Mouse (Mus musculus): ENCODE results near the gene Rab23. TPM values are rescaled to one million over a fixed set of nuclear protein-coding genes. Genes with fewer than 3 reads are reported as not detected.
A peak's percentile ranks its signal among the peaks of the same experiment; 100 is the strongest.

Rab23 gene
- 1 to 10 TPM; 4.1 to 5.9 TPM for total RNA-seq (2021)
- long read RNA-seq, experiment 1, full-length matches to known transcripts = 8 of 10 reads
- long read RNA-seq, experiment 1, partial matches to known transcripts = 0 of 10 reads
- long read RNA-seq, experiment 1, other reads (novel, unspliced or antisense) = 2 of 10 reads
- long read RNA-seq, experiment 2, full-length matches to known transcripts = 9 of 11 reads
- long read RNA-seq, experiment 2, partial matches to known transcripts = 0 of 11 reads
- long read RNA-seq, experiment 2, other reads (novel, unspliced or antisense) = 2 of 11 reads

DNA sequence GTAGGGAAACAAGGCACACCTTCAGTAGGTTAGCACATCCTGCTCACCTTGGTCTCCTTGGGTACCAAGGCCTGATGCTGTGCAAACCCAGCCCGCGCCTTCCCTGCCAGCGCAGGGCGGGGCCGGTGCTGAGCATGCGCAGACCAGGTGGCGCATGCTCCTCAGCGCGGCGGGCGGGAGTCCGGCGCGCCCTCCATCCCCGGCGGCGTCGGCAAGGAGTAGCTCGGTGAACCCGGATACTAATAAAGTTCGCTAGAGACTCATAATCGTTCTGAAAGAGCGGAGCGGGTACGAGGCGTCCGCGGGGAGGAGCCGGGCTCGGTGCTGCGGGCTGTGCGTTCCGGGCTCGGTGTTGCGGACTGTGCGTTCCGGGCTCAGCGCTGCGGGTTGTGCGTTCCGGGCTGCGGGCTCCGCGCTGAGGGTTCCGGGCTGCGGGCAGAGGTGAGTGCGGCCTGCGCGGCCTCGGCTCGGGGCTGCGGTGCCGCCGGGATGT lies at the start of gene Rab23:
Gene Rab23 (plus strand): TSS at position 155 of the 493 bp plus-strand sequence.
- Histone ChIP-seq H3K27ac (peak within 1 kb of the TSS; percentile 84), H3K4me3 (peak within 1 kb of the TSS; percentile 87)
- intact Hi-C loops (cut with DNase I) = loop anchor here (5.0 kb wide), 1 partner anchor 47 kb away; no protein-coding TSS in a partner anchor
- peak; percentile 88 for DNase-seq
- no peak for TF ChIP-seq CTCF (IDR thresholded peaks at IDR 0.05)

DNA sequence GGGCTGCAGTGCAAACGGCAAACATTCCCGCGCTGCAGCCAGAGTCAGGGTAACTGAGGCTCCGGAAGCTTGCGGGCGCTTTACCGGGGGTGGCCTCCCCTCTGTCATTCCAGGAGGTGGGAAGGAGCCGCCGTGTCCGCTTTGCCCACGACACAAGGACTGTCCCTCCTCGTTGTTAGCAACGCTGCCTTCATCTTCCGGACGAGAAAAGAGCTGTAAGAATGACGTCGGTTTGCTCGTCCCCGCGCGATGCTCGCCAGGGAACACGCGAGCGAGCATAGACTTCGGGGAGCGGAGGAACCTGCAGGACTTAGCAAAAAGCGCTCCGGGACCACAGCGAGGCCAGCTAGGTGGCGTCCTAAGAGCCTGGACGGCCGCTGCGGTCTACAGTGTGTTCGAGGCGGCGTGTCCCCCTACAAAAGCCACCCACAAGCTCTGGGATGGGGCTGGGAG lies 49.5 kb upstream of the Rab23 start:
- intact Hi-C loops (cut with DNase I) = loop anchor here (5.0 kb wide), 1 partner anchor 52 kb away; no protein-coding TSS in a partner anchor
- peak; percentile 62 for DNase-seq
- Histone ChIP-seq H3K27ac (peak overlapping the region; percentile 80), H3K4me3 (peak overlapping the region; percentile 92)
- TF ChIP-seq CTCF (IDR thresholded peaks at IDR 0.05) = peak; percentile 8; the same call in 1 of the 2 replicates

DNA sequence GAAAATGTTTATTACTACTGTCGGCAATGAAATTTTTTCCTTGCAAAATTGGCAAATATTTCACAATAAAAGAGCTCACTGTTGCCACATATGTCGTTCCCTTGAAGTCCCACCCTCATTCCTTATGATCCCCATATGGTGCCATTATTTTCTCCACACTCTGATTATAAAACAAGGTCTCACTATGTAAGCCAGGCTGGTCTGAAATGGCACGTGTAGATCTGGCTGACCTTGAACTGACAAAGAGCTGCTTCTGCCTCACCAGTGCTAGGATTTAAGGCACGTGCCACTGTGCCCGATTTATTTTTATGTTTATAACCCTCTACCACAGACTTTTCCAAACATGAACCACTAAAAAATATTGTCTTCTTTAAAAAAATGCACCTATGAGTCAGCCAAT lies 48.2 kb upstream of the Rab23 start:
- intact Hi-C loops (cut with DNase I) = loop anchor here (5.0 kb wide), 1 partner anchor 51 kb away; no protein-coding TSS in a partner anchor
- Histone ChIP-seq H3K4me3 (no peak overlapping the region), H3K27ac (no peak overlapping the region)
- no peak for DNase-seq
- TF ChIP-seq CTCF (IDR thresholded peaks at IDR 0.05) = no peak

DNA sequence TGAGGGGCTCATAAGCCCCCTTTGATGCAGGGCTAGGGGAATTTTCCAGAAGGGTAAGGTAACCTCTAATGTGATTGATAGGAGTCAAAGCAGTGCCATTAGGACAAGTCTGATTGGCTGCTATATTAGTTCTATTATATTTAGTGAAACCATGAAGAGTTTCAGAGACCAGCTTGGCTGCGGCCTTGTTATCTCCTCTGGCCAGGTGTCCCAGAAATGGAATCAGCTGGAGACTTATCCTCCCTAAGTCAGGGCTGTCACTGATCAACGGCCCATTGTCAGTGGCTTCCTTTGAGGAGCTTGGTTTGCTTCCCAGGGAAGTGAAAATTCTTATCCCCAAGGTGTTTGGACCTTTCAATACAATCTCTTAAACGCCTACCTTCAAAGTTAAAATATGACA lies 47.6 kb upstream of the Rab23 start:
- intact Hi-C loops (cut with DNase I) = loop anchor here (5.0 kb wide), 1 partner anchor 50 kb away; no protein-coding TSS in a partner anchor
- no peak for TF ChIP-seq CTCF (IDR thresholded peaks at IDR 0.05)
- no peak overlapping the region for H3K27ac ChIP-seq

GRCm38 (mm10) chr1:33672514-33672913 lies 47.2 kb upstream of the Rab23 start:
- Histone ChIP-seq H3K4me3 (no peak overlapping the region), H3K27ac (peak overlapping the region; percentile 79)
- peak; percentile 52 for DNase-seq
- intact Hi-C loops (cut with DNase I) = loop anchor here (5.0 kb wide), 1 partner anchor 50 kb away; no protein-coding TSS in a partner anchor
- TF ChIP-seq CTCF (IDR thresholded peaks at IDR 0.05) = peak; percentile 63

More for the DNA sequence above, 47.6 kb upstream of the Rab23 start:
- DNase-seq = no peak
- H3K4me3 ChIP-seq = no peak overlapping the region

- no peak for DNase-seq
- intact Hi-C loops (cut with DNase I) = loop anchor here (5.0 kb wide), 1 partner anchor 49 kb away; no protein-coding TSS in a partner anchor
These were observed 46.3 kb upstream of the Rab23 start for GRCm38 (mm10) chr1:33673158-33673960.

DNA sequence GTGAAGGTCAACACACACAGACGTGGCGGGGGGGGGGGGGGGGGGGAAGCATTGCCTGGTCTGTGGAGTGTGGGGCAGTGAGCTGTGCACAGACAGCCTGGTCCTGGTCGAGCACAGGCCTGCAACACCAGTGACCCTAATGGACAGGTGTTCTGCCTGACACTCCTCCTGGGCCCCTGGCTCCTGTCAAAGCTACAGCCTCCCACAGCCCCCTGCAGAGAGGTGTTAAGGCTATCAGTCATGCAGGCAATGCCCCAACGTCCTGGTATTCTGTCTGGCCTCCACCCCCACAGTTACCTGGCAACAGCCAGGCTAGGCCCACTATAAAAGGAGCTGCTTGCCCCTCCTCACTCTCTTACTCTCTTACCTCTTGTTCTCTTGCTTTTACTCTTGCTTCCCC lies 39.3 kb upstream of the Rab23 start:
- no peak for TF ChIP-seq CTCF (IDR thresholded peaks at IDR 0.05)
- DNase-seq = no peak
- Histone ChIP-seq H3K27ac (no peak overlapping the region), H3K4me3 (no peak overlapping the region)
- intact Hi-C loops (cut with DNase I) = no loop called here

More at GRCm38 (mm10) chr1:33673158-33673960, 46.3 kb upstream of the Rab23 start:
- TF ChIP-seq CTCF (IDR thresholded peaks at IDR 0.05) = no peak
- Histone ChIP-seq H3K4me3 (no peak overlapping the region), H3K27ac (peak overlapping the region; percentile 79)

- no peak for TF ChIP-seq CTCF (IDR thresholded peaks at IDR 0.05)
- intact Hi-C loops (cut with DNase I) = no loop called here
- DNase-seq = no peak
- no peak overlapping the region for H3K4me3 ChIP-seq
- no peak overlapping the region for H3K27ac ChIP-seq
These were observed 38.8 kb upstream of the Rab23 start for GRCm38 (mm10) chr1:33680890-33681289.

DNA sequence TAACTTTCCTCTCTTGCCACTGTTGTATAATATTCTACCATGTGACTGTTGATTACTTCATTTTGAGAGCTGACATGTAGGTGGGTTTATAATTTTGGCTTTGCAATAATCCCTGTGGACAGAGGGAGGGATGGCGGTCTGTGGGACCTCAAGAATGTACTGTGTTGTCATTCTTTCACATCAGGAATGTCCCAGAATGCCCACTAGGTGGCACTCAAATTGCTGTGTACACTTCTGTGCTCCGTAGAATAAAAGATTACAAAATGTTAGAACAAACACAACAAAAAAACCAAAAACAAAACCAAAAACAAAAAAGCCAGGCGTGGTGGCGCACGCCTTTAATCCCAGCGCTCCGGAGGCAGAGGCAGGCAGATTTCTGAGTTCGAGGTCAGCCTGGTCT lies 35.2 kb upstream of the Rab23 start:
- H3K4me3 ChIP-seq = no peak overlapping the region
- intact Hi-C loops (cut with DNase I) = no loop called here
- no peak overlapping the region for H3K27ac ChIP-seq
- no peak for DNase-seq
- TF ChIP-seq CTCF (IDR thresholded peaks at IDR 0.05) = peak; percentile 66

DNA sequence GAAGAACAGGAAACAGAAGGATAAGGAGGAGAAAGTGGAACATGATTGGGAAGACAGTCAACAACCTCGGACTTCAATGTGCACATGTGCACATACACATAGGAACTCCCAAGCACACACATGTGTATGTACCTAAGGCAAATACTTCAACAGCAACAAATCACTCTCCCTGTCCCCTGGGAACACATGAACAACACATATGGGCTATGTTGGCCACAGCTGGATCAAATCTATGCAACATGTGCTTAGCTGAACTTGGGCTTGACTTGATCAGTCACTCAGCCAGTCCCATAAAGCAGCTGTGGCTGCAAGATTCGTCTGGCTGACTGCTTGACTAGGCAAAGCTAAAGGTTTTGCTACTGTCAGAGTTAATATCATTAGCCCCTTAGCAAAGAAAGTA lies 30.9 kb upstream of the Rab23 start:
- intact Hi-C loops (cut with DNase I) = no loop called here
- H3K27ac ChIP-seq = peak overlapping the region; percentile 38; the same call in 1 of the 2 replicates
- DNase-seq = no peak
- H3K4me3 ChIP-seq = no peak overlapping the region
- no peak for TF ChIP-seq CTCF (IDR thresholded peaks at IDR 0.05)

GRCm38 (mm10) chr1:33689446-33690086 lies 30.1 kb upstream of the Rab23 start:
- no peak for TF ChIP-seq CTCF (IDR thresholded peaks at IDR 0.05)

GRCm38 (mm10) chr1:33690087-33690448 lies 29.6 kb upstream of the Rab23 start:
- intact Hi-C loops (cut with DNase I) = no loop called here
- H3K27ac ChIP-seq = 0 out of 2 replicates have a peak overlapping the region, but pooled peaks have one; percentile 3
- no peak for TF ChIP-seq CTCF (IDR thresholded peaks at IDR 0.05)
- H3K4me3 ChIP-seq = no peak overlapping the region
- DNase-seq = no peak

More at GRCm38 (mm10) chr1:33689446-33690086, 30.1 kb upstream of the Rab23 start:
- Histone ChIP-seq H3K4me3 (no peak overlapping the region), H3K27ac (peak overlapping the region; percentile 38)
- no peak for DNase-seq
- intact Hi-C loops (cut with DNase I) = no loop called here

Data from gastrocnemius, adult 2 months (tissue).